Mouse (Mus musculus) cerebellum, postnatal 10 days (tissue): ENCODE data around the gene Stmn1.
A peak's percentile ranks its signal among the peaks of the same experiment; 100 is the strongest.

Source experiments
- DNase-seq, 2 experiments: peaks; one replicate each; pipeline ENCODE4 v3.0.0; 2021; ENCODE audit warnings: mixed read lengths in 2 of 2

Stmn1 gene

DNA sequence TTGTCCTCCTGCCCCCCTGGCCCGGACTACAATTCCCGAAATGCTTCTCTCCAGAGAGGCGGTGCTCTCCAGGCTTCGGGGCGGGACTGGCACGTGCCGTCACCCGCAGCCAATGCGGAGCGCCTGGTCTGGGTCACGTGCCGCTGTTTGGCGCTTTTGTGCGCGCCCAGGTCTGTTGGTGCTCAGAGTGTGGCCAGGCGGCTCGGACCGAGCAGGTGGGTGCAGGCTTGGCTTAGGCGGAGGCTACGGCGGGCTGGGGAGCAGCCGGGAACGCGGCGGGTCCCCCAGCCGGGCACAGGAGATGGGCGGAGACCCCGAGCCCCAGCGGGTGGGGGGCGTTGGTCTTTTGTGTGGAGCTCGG, at the start of gene Stmn1:
Stmn1 (plus strand) TSS at position 106 of the 361 bp plus-strand sequence.
- DNase-seq: peak; percentile 97 to 98

- peak; percentile 57 to 65 for DNase-seq
These were observed 46.1 kb upstream of the Stmn1 start for GRCm38 (mm10) chr4:134421971-134422370.

- no peak for DNase-seq
These were observed 44.2 kb upstream of the Stmn1 start for GRCm38 (mm10) chr4:134423949-134424348.

DNA sequence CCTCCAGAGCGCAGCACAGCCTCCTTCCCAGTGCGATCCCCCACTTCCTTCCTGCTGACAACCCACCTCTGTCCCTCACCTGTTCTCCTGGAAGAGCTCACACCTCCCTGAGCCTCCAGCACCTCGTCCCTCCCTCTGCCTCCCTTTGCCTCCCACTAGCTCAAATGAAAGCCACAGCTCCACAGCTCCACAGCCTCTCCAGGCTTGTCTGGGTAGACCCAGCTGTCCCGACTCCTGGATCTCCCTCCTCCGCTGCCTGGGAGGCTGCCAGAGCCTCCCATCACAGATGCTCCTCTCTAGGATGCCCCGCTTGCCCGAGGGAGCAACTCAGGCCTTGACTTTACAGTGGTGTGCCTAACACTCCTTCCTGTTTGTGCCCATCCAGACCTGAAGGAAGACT, 43.0 kb upstream of the Stmn1 start:
- DNase-seq: peak in 1 of 2 experiments; percentile 53

- DNase-seq: peak; percentile 91 to 92
These were observed 37.6 kb upstream of the Stmn1 start for GRCm38 (mm10) chr4:134430381-134431004.

DNA sequence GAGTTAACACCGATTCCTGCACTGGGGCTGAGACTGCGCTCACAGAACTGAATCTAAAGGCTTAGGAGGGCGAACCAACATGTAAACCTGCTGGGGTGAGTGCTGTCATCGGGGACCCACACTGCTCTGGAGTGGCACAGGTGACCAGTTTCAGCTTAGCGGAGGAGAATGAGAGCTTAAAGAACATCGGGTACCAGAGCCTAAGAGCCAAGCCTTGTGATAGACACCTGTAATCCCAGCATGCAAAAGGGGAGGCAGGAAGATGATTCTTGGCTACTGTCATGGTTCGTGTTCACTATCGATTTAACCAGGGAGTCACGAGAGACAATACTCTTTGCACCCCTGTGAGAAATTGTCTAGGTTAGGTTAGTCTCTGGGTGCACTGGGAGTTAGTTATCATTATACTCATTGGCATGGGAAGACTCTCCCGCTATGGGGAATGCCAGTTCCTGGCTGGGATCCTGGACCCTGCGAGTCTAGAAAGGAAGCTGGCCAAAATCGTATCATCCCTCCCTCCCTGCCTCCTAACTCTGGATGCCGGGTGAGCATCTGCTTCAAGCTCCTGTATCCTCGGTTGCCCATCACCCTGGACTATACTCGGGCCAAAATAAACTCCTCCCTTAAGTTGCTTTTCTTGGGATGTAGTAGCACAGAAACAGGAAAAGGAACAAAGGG, 35.3 kb upstream of the Stmn1 start:
- DNase-seq: peak; percentile 87

GRCm38 (mm10) chr4:134436185-134436584, 31.9 kb upstream of the Stmn1 start:
- DNase-seq: no peak

- no peak for DNase-seq
These were observed 31.5 kb upstream of the Stmn1 start for GRCm38 (mm10) chr4:134436659-134437058.

DNA sequence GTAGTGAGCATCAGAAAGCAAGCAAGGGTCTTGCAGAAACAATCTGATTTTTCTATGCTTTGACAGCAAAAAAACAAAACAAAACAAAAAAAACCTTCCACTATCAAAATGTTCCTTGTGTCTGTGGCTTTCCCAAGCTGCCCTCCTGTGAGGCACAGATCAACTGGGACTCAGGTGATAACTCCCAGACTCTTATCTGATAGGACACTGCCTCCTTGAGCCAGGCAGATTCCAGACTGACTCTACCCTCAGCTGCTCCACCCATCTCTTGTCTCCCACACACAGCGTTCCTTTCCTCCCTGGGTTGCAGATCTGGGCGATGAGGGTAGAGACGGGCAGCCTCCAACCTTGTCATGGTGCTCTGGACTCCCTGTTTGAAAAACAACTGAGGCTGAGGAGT, 29.0 kb upstream of the Stmn1 start:
- DNase-seq: no peak

DNA sequence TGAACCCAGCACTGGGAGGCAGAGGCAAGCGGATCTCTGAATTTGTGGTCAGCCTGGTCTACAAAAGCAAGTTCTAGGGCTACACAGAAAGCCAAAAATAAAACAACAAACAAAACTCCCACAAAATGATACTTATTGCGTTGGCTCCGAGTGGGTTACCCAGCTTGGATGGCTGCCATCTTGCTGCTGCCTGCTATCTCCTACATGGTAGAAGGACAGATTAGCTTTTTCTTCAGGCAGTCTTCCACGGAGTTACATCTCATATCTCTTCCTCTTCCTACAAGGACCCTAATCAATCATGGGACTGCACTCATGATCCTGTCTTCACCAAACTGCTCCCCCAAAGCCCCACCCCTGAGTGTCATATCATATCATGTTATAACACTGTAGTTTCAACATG, 28.2 kb upstream of the Stmn1 start:
- DNase-seq: peak in 1 of 2 experiments; percentile 33

GRCm38 (mm10) chr4:134442216-134442615, 25.9 kb upstream of the Stmn1 start:
- no peak for DNase-seq

GRCm38 (mm10) chr4:134443589-134443988, 24.5 kb upstream of the Stmn1 start:
- DNase-seq: peak in 1 of 2 experiments; percentile 54

GRCm38 (mm10) chr4:134444949-134445348, 23.2 kb upstream of the Stmn1 start:
- no peak for DNase-seq

- DNase-seq: no peak
These were observed 22.6 kb upstream of the Stmn1 start for GRCm38 (mm10) chr4:134445489-134445888.

GRCm38 (mm10) chr4:134447966-134448365, 20.2 kb upstream of the Stmn1 start:
- DNase-seq: no peak

GRCm38 (mm10) chr4:134449595-134450391, 18.3 kb upstream of the Stmn1 start:
- DNase-seq: peak; percentile 93 to 97

- DNase-seq: peak; percentile 72 to 78
These were observed 17.5 kb upstream of the Stmn1 start for GRCm38 (mm10) chr4:134450392-134451195.

DNA sequence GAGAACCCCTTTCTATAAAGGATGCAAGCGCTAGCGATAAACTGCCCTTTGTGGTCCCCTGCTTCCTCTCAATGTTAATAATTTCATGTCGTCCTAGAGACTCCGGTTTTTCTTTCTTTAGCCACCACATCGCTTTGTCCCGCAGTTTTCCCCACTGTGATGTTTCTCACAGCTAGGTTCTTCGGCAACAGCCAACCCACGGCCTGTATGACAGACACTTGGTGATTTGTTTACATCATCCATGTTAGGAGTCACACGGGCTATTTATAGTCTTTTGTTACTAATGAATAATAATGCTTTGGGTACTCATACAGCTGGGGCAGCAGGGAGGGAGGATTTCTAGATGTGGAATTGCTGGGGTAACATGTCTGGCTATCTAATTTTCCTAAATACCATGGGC, 16.6 kb upstream of the Stmn1 start:
- no peak for DNase-seq

GRCm38 (mm10) chr4:134453619-134454400, 14.3 kb upstream of the Stmn1 start:
- DNase-seq: peak; percentile 58 to 59

DNA sequence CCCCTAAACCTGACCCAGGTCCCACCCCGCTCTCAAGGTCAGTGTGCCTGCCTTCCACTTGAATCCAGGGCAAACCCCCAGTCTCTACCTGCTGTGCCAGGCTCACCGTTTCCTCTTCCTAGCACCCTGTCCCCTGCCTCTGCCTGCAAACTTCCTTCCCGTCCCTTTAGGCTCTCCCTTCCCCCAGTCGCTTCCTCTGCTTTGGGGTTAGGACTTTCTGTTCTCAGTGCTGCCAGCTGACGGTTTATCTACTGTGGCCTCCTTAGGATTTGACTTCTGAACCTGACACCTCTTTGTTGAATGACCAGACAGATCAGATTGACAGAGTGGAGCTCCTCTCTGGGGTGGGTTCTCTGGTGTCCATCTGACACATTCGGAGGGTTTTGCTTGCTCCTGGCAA, 12.8 kb upstream of the Stmn1 start:
- no peak for DNase-seq

DNA sequence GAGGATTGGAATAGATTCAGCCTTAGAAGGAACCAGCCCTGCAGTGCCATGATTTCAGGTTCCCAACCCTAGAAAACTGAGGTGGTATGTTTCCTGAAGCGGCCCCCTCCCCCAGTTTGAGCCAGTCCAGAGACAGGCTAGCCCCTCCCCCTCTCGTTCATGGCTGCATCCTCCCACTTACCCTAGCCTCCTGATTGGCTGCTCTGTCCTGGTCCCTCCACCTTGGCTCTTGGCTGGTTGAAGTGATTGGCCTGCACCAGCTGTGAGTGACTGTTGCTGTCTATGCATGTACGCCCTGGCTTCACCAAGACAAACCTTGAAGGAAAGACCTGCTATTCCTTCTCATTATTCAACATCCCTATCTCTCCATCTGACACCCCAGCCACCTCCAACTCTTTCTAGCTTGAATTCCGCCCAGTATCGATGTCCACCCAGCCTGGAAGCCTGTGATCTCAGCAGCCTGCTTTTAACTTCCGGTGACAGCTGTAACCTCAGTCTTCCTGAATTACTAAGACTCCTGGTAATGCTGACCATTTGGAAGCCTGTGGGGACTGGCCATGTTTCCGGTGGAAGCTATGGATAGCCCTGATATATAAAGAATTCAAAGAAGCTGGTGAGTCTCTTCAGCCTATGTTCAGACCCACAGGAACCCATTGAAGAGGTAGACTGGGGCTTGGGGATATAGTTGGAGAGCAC, 10.8 kb upstream of the Stmn1 start:
- no peak for DNase-seq
